Mouse (Mus musculus) lung, adult 2 months (tissue): ENCODE data around the gene Hemgn.

ENCODE experiments used
- CTCF ChIP-seq: fragments of 200-500 bp; IDR thresholded peaks from 2 replicates; pipeline ENCODE4 v1.5.1; 2011; ENCODE audit warnings: mild to moderate bottlenecking, low read length, control low read depth; ENCODE audit not compliant: insufficient read depth
- POLR2A ChIP-seq: fragments of 200-500 bp; IDR thresholded peaks from 2 replicates; pipeline ENCODE4 v1.6.1; 2011; ENCODE audit warnings: low read depth, mild to moderate bottlenecking, control low read depth, low read length, borderline replicate concordance; ENCODE audit errors: extremely low read depth

- TF ChIP-seq POLR2A (no peak), CTCF (no peak)
Measured at GRCm38 (mm10) chr4:46410677-46411076, 2.6 kb downstream of the Hemgn start.
